Mouse (Mus musculus): ENCODE data around the gene Mfsd13b. TPM values are rescaled to one million over a fixed set of nuclear protein-coding genes. Genes with fewer than 3 reads are reported as not detected.

The Mfsd13b gene
- polyA plus RNA-seq, 1 experiment from 2014 or later = not detected

- Histone ChIP-seq H3K4me2 (ENCODE audit: low read depth, low read length) (peak overlapping the region; percentile 60), H3K9me3 (replicated peaks; ENCODE audit: control insufficient read depth, low read length) (no peaks in the 10 kb centered on the region), H3K9ac (replicated peaks; ENCODE audit: low read length) (peak overlapping the region; percentile 100), H3K27me3 (ENCODE audit: control insufficient read depth, insufficient read depth, low read length) (no peaks in the 10 kb centered on the region), H3K4me3 (ENCODE audit: low read depth, low read length) (peak overlapping the region; percentile 98), H3K36me3 (replicated peaks; ENCODE audit: control insufficient read depth, insufficient read depth, low read depth, low read length) (no peaks in the 10 kb centered on the region), H3K27ac (replicated peaks; ENCODE audit: low read depth, low read length) (peak overlapping the region; percentile 97), H3K4me1 (ENCODE audit: control insufficient read depth, insufficient read depth, low read length) (no peaks in the 10 kb centered on the region)
- peak; percentile 53 for DNase-seq (ENCODE audit: low spot score)
- WGBS = under 1% methylated on average over 24 of the region's 24 CpGs
- peak; percentile 21 for ATAC-seq (replicated peaks; ENCODE audit: insufficient number of reproducible peaks, low FRiP score, low TSS enrichment, low read depth)
These were observed 52.9 kb downstream of the Mfsd13b start for GRCm38 (mm10) chr7:121035161-121035721.

- 89% methylated on average over 4 of the region's 4 CpGs for WGBS
- H3K36me3 ChIP-seq (replicated peaks; ENCODE audit: control insufficient read depth, insufficient read depth, low read depth, low read length) = no peaks in the 10 kb centered on the region
These were observed 58.3 kb downstream of the Mfsd13b start for GRCm38 (mm10) chr7:121040595-121040994.

GRCm38 (mm10) chr7:121041989-121042388, 59.7 kb downstream of the Mfsd13b start:
- no peak for ATAC-seq (replicated peaks; ENCODE audit: insufficient number of reproducible peaks, low FRiP score, low TSS enrichment, low read depth)

More at GRCm38 (mm10) chr7:121040595-121040994, 58.3 kb downstream of the Mfsd13b start:
- no peaks in the 10 kb centered on the region for H3K4me1 ChIP-seq (ENCODE audit: control insufficient read depth, insufficient read depth, low read length)
- H3K4me3 ChIP-seq (ENCODE audit: low read depth, low read length) = no peak overlapping the region
- no peak overlapping the region for H3K27ac ChIP-seq (replicated peaks; ENCODE audit: low read depth, low read length)
- ATAC-seq (replicated peaks; ENCODE audit: insufficient number of reproducible peaks, low FRiP score, low TSS enrichment, low read depth) (no peak), DNase-seq (ENCODE audit: low spot score) (no peak)
- H3K4me2 ChIP-seq (ENCODE audit: low read depth, low read length) = no peak overlapping the region
- no peak overlapping the region for H3K9ac ChIP-seq (replicated peaks; ENCODE audit: low read length)
- H3K27me3 ChIP-seq (ENCODE audit: control insufficient read depth, insufficient read depth, low read length) = no peaks in the 10 kb centered on the region
- H3K9me3 ChIP-seq (replicated peaks; ENCODE audit: control insufficient read depth, low read length) = no peaks in the 10 kb centered on the region

GRCm38 (mm10) chr7:121043004-121043403, 60.7 kb downstream of the Mfsd13b start:
- ATAC-seq (replicated peaks; ENCODE audit: insufficient number of reproducible peaks, low FRiP score, low TSS enrichment, low read depth) = no peak
- no peak for DNase-seq (ENCODE audit: low spot score)
- WGBS = 92% methylated on average over 3 of the region's 3 CpGs

More at GRCm38 (mm10) chr7:121041989-121042388, 59.7 kb downstream of the Mfsd13b start:
- Histone ChIP-seq H3K4me2 (ENCODE audit: low read depth, low read length) (no peak overlapping the region), H3K4me3 (ENCODE audit: low read depth, low read length) (no peak overlapping the region), H3K27me3 (ENCODE audit: control insufficient read depth, insufficient read depth, low read length) (no peaks in the 10 kb centered on the region), H3K9me3 (replicated peaks; ENCODE audit: control insufficient read depth, low read length) (no peaks in the 10 kb centered on the region), H3K36me3 (replicated peaks; ENCODE audit: control insufficient read depth, insufficient read depth, low read depth, low read length) (no peaks in the 10 kb centered on the region), H3K4me1 (ENCODE audit: control insufficient read depth, insufficient read depth, low read length) (no peaks in the 10 kb centered on the region), H3K9ac (replicated peaks; ENCODE audit: low read length) (no peak overlapping the region), H3K27ac (replicated peaks; ENCODE audit: low read depth, low read length) (no peak overlapping the region)
- no peak for DNase-seq (ENCODE audit: low spot score)
- 88% methylated on average over 1 of the region's 1 CpGs for WGBS

GRCm38 (mm10) chr7:121043510-121043909, 61.2 kb downstream of the Mfsd13b start:
- DNase-seq (ENCODE audit: low spot score) = no peak
- no peaks in the 10 kb centered on the region for H3K4me1 ChIP-seq (ENCODE audit: control insufficient read depth, insufficient read depth, low read length)
- H3K27me3 ChIP-seq (ENCODE audit: control insufficient read depth, insufficient read depth, low read length) = no peaks in the 10 kb centered on the region
- no peaks in the 10 kb centered on the region for H3K9me3 ChIP-seq (replicated peaks; ENCODE audit: control insufficient read depth, low read length)
- ATAC-seq (replicated peaks; ENCODE audit: insufficient number of reproducible peaks, low FRiP score, low TSS enrichment, low read depth) = no peak
- H3K4me3 ChIP-seq (ENCODE audit: low read depth, low read length) = no peak overlapping the region
- 90% methylated on average over 1 of the region's 1 CpGs for WGBS
- H3K36me3 ChIP-seq (replicated peaks; ENCODE audit: control insufficient read depth, insufficient read depth, low read depth, low read length) = no peaks in the 10 kb centered on the region
- no peak overlapping the region for H3K9ac ChIP-seq (replicated peaks; ENCODE audit: low read length)
- H3K27ac ChIP-seq (replicated peaks; ENCODE audit: low read depth, low read length) = no peak overlapping the region
- no peak overlapping the region for H3K4me2 ChIP-seq (ENCODE audit: low read depth, low read length)

More at GRCm38 (mm10) chr7:121043004-121043403, 60.7 kb downstream of the Mfsd13b start:
- Histone ChIP-seq H3K36me3 (replicated peaks; ENCODE audit: control insufficient read depth, insufficient read depth, low read depth, low read length) (no peaks in the 10 kb centered on the region), H3K27me3 (ENCODE audit: control insufficient read depth, insufficient read depth, low read length) (no peaks in the 10 kb centered on the region), H3K9me3 (replicated peaks; ENCODE audit: control insufficient read depth, low read length) (no peaks in the 10 kb centered on the region), H3K9ac (replicated peaks; ENCODE audit: low read length) (no peak overlapping the region), H3K4me2 (ENCODE audit: low read depth, low read length) (no peak overlapping the region), H3K4me1 (ENCODE audit: control insufficient read depth, insufficient read depth, low read length) (no peaks in the 10 kb centered on the region), H3K27ac (replicated peaks; ENCODE audit: low read depth, low read length) (no peak overlapping the region), H3K4me3 (ENCODE audit: low read depth, low read length) (no peak overlapping the region)

GRCm38 (mm10) chr7:121044251-121044650, 61.9 kb downstream of the Mfsd13b start:
- no peak overlapping the region for H3K27ac ChIP-seq (replicated peaks; ENCODE audit: low read depth, low read length)
- no peaks in the 10 kb centered on the region for H3K4me1 ChIP-seq (ENCODE audit: control insufficient read depth, insufficient read depth, low read length)
- no peak overlapping the region for H3K9ac ChIP-seq (replicated peaks; ENCODE audit: low read length)
- WGBS = 97% methylated on average over 1 of the region's 1 CpGs
- H3K27me3 ChIP-seq (ENCODE audit: control insufficient read depth, insufficient read depth, low read length) = no peaks in the 10 kb centered on the region
- no peak overlapping the region for H3K4me3 ChIP-seq (ENCODE audit: low read depth, low read length)
- DNase-seq (ENCODE audit: low spot score) = no peak
- H3K9me3 ChIP-seq (replicated peaks; ENCODE audit: control insufficient read depth, low read length) = no peaks in the 10 kb centered on the region
- ATAC-seq (replicated peaks; ENCODE audit: insufficient number of reproducible peaks, low FRiP score, low TSS enrichment, low read depth) = no peak
- no peak overlapping the region for H3K4me2 ChIP-seq (ENCODE audit: low read depth, low read length)
- H3K36me3 ChIP-seq (replicated peaks; ENCODE audit: control insufficient read depth, insufficient read depth, low read depth, low read length) = no peaks in the 10 kb centered on the region

GRCm38 (mm10) chr7:121045671-121046453, 63.6 kb downstream of the Mfsd13b start:
- WGBS = 94% methylated on average over 6 of the region's 6 CpGs
- H3K27ac ChIP-seq (replicated peaks; ENCODE audit: low read depth, low read length) = no peak overlapping the region
- ATAC-seq (replicated peaks; ENCODE audit: insufficient number of reproducible peaks, low FRiP score, low TSS enrichment, low read depth) = no peak

GRCm38 (mm10) chr7:121047624-121048023, 65.3 kb downstream of the Mfsd13b start:
- H3K4me3 ChIP-seq (ENCODE audit: low read depth, low read length) = no peak overlapping the region
- no peaks in the 10 kb centered on the region; the same call in 1 of the 2 replicates for H3K36me3 ChIP-seq (replicated peaks; ENCODE audit: control insufficient read depth, insufficient read depth, low read depth, low read length)
- ATAC-seq (replicated peaks; ENCODE audit: insufficient number of reproducible peaks, low FRiP score, low TSS enrichment, low read depth) (no peak), DNase-seq (ENCODE audit: low spot score) (no peak)
- no peaks in the 10 kb centered on the region for H3K9me3 ChIP-seq (replicated peaks; ENCODE audit: control insufficient read depth, low read length)
- WGBS = 95% methylated on average over 2 of the region's 2 CpGs
- H3K4me1 ChIP-seq (ENCODE audit: control insufficient read depth, insufficient read depth, low read length) = no peaks in the 10 kb centered on the region
- H3K9ac ChIP-seq (replicated peaks; ENCODE audit: low read length) = no peak overlapping the region
- no peak overlapping the region for H3K27ac ChIP-seq (replicated peaks; ENCODE audit: low read depth, low read length)
- no peak overlapping the region for H3K4me2 ChIP-seq (ENCODE audit: low read depth, low read length)
- no peaks in the 10 kb centered on the region for H3K27me3 ChIP-seq (ENCODE audit: control insufficient read depth, insufficient read depth, low read length)

More at GRCm38 (mm10) chr7:121045671-121046453, 63.6 kb downstream of the Mfsd13b start:
- Histone ChIP-seq H3K4me3 (ENCODE audit: low read depth, low read length) (no peak overlapping the region), H3K9me3 (replicated peaks; ENCODE audit: control insufficient read depth, low read length) (no peaks in the 10 kb centered on the region), H3K4me2 (ENCODE audit: low read depth, low read length) (no peak overlapping the region), H3K4me1 (ENCODE audit: control insufficient read depth, insufficient read depth, low read length) (no peaks in the 10 kb centered on the region), H3K36me3 (replicated peaks; ENCODE audit: control insufficient read depth, insufficient read depth, low read depth, low read length) (no peaks in the 10 kb centered on the region), H3K9ac (replicated peaks; ENCODE audit: low read length) (no peak overlapping the region), H3K27me3 (ENCODE audit: control insufficient read depth, insufficient read depth, low read length) (no peaks in the 10 kb centered on the region)
- no peak for DNase-seq (ENCODE audit: low spot score)

Data from embryonic facial prominence, embryonic 11.5 days (tissue).